Mouse (Mus musculus) myocyte (in vitro differentiated cells): ENCODE measurements around the gene Prkn.

Experiments used
- E2F4 ChIP-seq: IDR thresholded peaks from one replicate; pipeline ENCODE4 v1.6.1; 2011; ENCODE audit warnings: mild to moderate bottlenecking, control low read depth, moderate library complexity; ENCODE audit not compliant: insufficient read depth
- MAX ChIP-seq: IDR thresholded peaks from one replicate; pipeline ENCODE4 v1.6.1; 2011; ENCODE audit warnings: low read depth, mild to moderate bottlenecking, control low read depth
- POLR2A ChIP-seq: IDR thresholded peaks from one replicate; pipeline ENCODE4 v1.6.1; 2011; ENCODE audit warnings: low read depth, mild to moderate bottlenecking, control low read depth, moderate library complexity; ENCODE audit not compliant: insufficient read length

DNA sequence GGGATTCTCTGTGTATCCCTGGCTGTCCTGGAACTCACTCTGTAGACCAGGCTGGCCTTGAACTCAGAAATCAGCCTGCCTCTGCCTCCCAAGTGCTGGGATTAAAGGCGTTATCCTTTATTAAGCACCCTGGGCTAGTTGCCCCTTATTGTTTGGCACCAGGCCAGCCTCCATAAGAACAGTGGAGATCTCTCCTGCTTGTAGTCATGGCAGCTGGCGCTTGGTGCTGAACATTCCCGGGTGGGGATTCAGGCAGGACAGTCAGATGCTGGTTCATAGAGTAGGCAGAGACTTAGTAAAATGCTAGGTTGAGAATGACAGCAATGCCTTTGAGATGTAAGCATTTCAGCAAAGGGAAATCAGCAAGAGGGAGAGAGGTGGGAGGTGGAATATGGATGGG lies 786.1 kb downstream of the Prkn start:
- TF ChIP-seq E2F4 = no peak
- TF ChIP-seq MAX = no peak
- no peak for TF ChIP-seq POLR2A
